Mouse (Mus musculus) layer of hippocampus, adult 18-20 months (tissue): Measurements from ENCODE around the gene Spata31d1a. TPM values are rescaled to one million over a fixed set of nuclear protein-coding genes. Genes with fewer than 3 reads are reported as not detected.
"Not testable (repeated sequence)": the region's sequence is repeated elsewhere in the genome, so short reads cannot be mapped to it uniquely, and the experiment has no call there.

Experiments
- DNase-seq, 2 experiments: peaks; one replicate each; pipeline ENCODE4 v3.0.0; 2022; ENCODE audit warnings: low spot score in 2 of 2
- total RNA-seq, 2 experiments: library from RNA; stranded (reverse); gene quantifications; 2 replicates each; pipeline ENCODE4 v1.2.3; 2021

Spata31d1a gene
- total RNA-seq, 2 experiments from 2014 or later = 0.53 to 0.57 TPM

DNA sequence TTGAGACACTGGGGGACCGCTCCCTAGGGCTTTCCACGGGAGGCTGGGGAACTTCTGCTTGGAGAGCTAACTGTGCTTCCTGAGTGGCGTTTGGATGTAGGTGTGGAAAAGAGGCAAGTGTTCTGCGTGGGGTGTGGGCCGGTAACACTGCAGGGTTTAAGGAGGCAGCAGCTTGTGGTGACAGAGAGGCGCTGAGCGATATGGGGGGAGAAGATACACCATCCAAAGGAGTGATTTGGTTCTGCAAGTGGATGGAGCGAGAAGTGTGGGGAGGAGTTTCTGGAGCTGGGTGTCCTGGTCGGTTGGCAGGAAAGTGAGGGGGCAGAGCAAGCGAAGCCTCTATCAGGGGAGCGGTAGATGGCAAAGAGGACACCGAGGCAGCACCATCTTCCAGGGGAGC is 6.6 kb downstream of the Spata31d1a start:
- peak in 1 of 2 experiments; percentile 21 for DNase-seq

DNA sequence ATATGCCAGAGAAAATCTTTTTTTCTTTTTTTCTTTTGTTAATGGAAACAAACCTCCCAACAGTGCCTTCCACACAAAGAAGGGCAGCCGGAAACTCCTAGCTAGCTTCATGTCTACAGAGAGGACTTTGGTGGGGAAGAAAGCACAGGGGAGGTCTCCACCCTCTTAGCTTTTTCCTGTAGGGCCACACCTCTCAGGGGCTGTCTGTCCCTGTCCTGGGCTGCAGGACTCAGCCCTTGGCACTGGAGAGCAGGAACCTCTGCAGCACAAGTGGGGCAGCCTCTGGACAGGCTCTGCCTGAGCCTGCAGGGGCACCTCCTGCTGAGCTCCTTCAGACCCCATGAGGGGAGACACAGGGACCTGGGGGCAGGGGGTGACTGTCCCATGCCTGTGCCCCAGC is 10.0 kb downstream of the Spata31d1a start:
- not testable (repeated sequence) for DNase-seq

DNA sequence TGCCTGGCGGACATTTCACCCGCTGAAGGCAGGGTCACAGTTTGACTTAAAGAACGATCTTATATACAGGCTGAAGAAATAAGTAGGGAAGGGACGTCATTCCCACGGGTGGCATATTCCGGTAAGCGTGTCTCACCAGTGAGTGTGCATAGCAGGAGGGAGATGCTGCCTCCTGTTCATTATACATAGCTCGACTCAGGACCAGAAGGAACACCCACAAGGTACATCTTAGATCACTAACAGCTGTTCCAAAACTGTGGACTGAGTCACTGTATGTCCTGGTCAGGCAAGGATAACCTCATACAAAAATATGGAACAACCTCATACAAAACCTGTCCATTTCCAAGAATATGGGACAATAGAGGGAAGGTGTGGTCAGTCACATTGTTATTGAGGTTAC is 11.0 kb downstream of the Spata31d1a start:
- no peak for DNase-seq

DNA sequence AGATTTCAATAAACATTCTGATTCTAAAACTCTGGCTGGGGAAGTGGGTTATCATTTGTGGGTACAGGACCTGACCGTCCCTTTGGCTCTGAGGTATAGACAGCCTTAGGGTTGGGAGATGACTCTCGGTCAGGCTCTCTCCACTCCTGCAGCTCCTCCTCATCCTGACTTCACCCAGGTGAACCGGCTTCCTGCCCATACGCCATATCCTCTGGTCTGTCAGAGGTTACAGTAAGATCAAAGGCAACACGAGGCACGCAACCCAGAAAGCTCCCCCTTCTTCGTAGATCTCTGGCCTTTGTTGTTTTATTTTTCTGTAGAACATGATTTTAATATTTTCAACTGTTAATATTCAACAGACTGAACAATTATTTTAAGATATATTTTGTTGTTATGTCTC is 14.3 kb downstream of the Spata31d1a start:
- no peak for DNase-seq

DNA sequence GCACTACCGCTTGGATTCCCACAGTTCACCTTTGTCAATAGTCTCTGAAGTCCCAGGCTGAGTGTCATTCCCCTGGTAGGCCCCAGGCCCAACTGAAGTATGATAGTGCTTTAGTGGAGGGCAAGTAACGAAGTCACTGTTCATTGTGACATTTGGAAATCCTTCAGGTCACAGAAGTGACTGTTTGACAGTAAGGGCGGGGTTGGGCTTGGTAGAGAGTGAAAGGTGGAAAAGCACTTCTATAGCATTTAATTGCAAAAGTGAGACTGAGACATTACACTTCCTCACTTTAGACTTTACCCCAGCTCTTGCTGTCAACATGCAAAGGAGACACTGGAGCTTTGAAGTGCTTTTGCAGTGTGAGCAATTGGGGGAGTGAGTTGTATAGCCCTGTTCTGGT is 16.1 kb downstream of the Spata31d1a start, which contains the start of gene 4921517D22Rik:
TSS of gene 4921517D22Rik (minus strand) at position 101 of the 400 bp plus-strand sequence.
- no peak for DNase-seq

DNA sequence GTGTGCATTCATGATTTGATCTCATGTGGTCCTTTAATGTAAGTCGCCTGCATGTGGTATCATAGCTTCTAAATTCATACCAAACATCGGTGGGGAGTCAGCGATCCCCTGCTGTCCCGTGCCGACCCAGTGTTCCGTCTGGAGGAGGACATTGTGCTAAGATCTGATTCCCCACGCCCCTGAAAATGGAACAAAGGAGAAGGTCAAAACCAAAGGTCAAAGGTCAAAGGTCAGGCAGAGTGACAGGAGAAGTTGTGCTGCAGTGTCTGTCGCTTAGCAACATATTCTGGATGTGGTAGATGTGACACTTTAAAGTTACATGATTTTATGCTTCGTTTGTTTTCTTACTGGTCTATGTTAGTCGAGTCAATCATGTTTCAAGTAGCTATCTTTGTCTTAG is 18.7 kb downstream of the Spata31d1a start:
- DNase-seq = no peak

DNA sequence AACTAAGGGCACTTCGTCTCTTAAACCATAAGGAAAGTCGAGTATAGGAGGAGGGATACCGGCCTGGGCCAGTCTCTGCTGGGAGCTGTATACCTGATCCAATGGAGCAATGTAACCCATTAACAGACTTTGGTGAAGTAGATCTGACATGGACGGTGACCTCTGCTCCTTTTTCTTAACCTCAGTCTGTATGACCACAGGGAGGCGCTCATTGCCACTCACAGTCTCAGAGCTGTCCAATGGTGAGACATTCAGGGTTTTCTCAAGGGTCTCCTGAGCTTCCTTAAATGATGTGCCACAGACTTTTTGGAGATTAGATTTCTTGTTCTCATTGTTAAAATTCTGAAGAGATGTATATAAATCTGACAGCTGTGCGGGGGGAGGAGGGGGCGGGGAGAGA is 19.6 kb downstream of the Spata31d1a start:
- no peak for DNase-seq

DNA sequence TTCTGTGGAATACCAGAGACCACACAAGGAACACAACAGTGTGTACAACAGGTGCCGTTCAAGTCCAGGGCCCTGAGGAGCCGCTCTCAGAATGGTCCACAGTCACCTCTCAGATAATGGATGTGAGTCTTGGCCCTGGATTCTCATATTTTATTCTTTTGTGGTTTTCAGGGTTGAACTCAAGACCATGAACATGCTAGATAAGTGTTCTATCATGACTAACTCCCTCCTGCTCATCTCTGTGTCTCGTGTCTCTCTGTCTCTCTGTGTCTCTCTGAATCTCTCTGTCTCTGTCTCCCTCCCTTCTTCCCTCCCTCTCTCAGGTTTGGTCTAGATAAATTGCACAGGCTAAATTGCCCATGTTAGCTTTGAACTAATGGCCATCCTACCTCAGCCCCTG is 20.3 kb downstream of the Spata31d1a start:
- no peak for DNase-seq

GRCm38 (mm10) chr13:59689313-59689712 is 20.8 kb downstream of the Spata31d1a start:
- DNase-seq = no peak

DNA sequence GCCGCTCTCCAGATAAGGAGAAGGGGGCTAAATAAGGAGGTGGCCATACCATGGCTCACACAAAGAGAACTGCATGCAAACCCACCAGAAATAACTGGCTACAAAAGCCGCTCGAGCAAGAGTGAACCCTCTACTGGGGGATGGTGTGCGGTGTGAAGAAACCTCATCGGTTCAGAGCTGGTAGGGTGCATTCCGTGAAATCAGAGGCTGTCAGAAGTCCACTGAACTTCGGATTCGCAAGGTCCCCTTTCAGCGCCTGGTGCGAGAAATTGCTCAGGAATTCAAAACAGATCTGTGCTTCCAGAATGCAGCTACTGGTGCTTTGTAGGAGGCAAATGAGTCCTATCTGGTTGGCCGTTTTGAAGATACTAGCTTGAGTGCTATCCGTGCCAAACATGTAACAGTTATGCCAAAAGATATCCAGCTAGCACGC is 21.8 kb downstream of the Spata31d1a start:
- no peak for DNase-seq

GRCm38 (mm10) chr13:59685236-59685635 is 24.9 kb downstream of the Spata31d1a start:
- DNase-seq = no peak

GRCm38 (mm10) chr13:59682629-59683028 is 27.5 kb downstream of the Spata31d1a start:
- DNase-seq = no peak

- DNase-seq = no peak
Measured at GRCm38 (mm10) chr13:59679908-59680307, 30.2 kb downstream of the Spata31d1a start.

DNA sequence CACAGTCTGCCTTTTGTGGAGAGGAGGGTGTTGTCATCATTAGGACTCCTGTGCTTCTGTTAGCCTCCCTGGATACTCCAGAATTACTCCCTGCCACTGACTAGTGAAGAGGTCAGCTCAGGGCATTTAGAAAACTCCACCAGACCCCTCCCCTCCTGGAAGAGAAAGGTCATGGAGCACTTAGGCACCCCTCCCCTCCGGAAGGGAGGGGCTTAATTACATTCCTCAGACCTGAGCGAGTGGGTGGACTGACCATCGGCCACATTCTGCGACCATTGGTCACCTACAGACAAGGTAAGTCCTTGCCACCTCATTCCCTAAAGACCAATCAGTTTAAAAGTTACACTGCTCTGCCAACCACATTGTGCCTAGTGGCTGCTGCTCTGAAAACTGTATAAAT is 30.8 kb downstream of the Spata31d1a start:
- DNase-seq = no peak

DNA sequence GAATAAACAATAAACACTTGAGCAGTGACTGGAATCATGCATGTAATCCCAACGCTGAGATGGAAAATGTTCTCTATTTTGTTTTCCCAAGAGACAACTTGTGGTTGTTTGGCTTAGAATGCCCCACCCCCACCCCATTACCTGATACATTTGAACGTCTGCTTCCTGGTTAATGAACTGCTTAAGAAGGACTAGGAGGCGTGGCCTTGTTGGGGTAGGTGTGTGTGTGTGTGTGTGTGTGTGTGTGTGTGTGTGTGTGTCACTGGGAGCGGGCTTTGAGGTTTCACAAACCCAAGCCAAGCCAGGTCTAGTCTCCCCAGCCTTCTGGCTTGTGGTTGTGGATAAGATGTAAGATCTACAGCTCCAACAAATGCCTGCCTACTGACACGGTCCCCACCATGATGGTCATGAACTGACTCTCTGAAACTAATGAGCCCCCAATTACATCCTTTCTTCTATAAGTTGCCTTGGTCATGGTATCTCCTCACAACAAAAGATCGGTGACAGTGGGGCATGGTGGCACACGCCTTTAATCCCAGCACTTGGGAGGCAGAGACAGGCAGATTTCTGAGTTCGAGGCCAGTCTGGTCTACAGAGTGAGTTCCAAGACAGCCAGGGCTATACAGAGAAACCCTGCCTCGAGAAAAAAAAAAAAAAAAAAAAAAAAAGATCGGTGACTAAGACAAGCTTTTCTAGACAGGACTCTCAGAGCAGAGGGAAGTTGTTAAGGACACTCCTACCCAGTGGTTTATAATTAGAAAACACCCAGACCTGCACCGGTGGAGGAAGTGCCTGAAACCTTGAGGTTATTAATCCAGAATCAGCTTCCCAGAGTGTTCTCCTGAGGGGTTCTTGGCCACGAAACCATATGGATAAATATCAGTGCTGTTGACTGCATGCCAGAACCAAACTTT is 33.6 kb downstream of the Spata31d1a start:
- DNase-seq = no peak

DNA sequence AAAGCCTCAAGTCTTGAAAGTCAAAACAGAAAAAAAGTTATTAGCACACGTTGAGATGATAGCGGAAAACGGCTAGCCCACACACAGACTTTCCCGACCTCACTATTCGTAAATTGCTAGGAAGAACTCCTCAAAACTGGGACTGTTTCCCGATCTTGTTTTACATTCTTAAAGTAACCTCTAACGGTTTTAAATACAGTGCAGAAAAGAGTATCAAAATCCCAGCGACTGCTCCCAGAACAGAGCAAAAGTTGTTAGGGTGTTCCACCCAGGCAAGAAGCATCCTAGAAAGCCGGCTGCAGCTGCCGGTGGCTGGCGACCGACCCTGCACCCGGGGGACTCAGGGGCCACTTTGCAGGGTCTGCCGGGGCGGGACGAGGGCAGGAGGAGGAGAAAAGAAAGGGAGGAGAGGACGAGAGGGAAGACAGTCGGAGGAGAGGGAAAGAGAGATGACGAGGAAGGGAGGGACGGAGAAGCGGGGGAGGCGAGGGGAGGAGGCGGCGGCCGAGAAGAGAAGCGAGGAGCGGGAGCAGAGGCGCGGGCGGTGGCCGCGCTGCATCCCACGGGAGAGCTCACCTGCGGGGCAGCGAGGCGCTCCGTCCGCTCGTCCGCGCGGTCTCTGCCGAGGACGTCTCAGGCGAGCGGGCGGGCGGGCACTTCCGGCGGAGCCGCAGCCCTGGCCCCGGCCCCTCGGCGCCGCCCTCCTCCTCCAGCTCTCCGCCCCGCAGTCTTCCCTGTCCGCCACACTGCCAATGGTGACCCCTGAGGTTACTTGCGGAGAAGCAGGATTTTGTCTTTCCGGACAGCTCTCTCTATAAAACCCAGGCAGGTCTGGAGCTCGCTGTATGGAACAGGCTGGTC is 34.7 kb downstream of the Spata31d1a start, which contains the start of gene Golm1:
TSS of gene Golm1 (minus strand) at position 661 of the 861 bp plus-strand sequence.
- peak in 1 of 2 experiments; percentile 53 for DNase-seq

GRCm38 (mm10) chr13:59674761-59675150 is 35.4 kb downstream of the Spata31d1a start:
- DNase-seq = peak in 1 of 2 experiments; percentile 34

GRCm38 (mm10) chr13:59674215-59674614 is 35.9 kb downstream of the Spata31d1a start:
- DNase-seq = no peak

DNA sequence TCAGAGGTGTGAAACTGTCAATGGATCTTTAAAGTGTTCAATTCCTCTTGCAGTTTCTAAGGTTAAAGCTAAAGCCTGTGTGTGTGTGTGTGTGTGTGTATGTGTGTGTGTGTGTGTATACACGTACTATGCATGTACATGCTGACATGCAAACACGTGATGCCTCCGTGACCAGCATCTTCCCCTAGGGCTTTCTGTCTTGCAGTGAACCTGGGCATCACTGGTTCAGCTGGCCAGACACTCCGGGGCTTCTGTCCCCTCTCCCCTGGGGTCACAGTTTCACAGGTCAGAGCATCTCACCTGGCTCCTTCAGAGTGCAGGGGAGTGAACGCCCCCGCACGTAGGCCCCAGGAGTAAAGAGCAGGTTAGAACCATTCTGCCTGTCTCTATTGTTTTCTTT is 36.5 kb downstream of the Spata31d1a start:
- DNase-seq = no peak

GRCm38 (mm10) chr13:59672248-59672647 is 37.9 kb downstream of the Spata31d1a start:
- no peak for DNase-seq

DNA sequence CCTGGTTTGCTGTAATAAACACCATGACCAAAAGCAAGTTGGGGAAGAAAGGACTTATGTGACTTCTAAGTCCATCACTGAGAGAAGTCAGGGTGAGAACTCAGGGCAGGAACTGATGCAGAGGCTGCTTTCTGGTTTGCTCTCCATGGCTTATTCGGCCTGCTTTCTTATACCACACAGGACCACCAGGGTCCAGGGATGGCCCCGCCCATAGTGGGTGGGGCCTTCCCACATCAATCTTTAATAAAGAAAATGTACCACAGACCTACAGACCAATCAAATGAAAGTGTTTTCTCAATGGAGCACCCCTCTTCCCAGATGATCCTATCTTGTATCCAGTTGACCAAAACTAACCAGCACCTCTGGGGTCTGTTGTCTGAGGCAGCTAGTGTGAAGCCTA is 38.6 kb downstream of the Spata31d1a start:
- no peak for DNase-seq

DNA sequence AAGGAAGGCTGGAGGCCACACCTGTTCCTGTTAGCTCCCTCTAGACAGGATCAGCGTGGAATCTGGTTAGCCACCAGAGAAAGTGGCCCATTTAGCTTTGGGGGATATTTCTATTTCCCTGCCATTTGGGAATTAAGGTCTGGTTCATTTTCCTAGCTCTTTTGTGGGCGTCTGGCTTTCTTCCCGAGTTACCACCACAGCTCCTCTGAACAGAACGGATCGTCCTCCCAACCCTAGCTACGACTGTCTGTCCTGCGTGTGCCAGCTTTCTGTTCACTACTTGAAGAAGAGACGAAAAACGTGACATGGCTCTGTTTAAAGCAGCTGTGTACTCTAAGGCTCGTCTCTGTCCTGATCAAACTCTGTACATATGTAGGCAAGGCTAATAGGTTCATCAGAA is 40.2 kb downstream of the Spata31d1a start:
- peak; percentile 57 to 85 for DNase-seq
